Mouse (Mus musculus): ENCODE measurements around the gene Grrp1.

Grrp1 gene

DNA sequence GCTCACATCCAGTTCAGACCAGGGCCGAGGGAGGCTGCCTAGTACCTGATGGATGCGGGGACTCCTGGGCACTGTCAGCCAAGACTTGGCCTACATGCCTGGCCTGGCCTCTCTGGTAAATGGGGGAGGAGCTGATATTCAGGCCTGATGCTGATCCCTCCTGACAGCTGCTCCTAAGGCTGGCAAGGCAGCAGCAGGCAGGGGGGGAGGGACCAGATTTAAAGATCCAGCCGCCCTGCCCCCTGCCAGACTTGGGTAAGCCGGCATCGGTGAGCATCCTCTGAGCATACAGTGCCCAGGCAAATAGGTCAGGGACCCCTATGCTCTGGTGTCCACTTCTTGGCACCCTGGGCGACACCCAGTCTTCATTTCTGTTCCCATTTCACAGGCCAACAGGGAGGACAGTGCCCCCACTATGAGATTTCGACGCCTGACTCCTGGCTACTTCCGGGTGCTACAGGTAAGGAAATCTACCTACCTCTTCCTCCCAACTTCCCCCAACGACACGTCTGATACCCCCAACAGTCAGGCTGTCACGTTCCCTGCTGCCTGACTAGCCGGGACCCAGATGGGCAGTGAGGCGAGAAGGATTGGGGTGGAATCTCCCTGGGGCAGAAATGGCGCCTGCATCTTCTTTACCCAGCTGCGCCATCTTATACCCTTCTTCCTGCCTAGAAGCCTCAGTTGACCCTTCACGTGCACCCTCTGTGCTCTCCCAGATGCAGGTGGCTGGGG, 10.2 kb downstream of the Grrp1 start, which contains the start of gene E130218I03Rik:
E130218I03Rik (plus strand) TSS at position 147 of the 735 bp plus-strand sequence.
- no peak for DNase-seq

DNA sequence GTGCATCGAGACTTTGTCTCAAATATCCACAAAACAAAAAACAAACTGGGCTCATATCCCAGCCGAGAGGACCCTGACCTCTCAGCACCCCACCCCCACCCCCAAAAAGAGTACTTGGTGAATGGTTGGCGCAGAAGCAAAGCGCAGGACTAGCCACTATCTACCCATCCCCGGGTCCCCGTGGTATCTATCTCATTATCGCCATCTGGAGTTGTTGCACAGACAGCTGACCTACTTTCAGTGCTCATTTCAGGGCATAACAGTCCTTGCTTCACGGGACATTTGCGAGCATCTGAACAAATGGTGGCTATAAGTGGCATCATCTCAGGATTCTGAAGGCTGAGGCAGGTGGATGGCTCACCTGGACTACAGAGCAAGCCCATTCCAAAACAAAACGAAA, 15.2 kb downstream of the Grrp1 start:
- peak in 1 of 2 experiments; percentile 33 for DNase-seq

- DNase-seq, result peak; percentile 74 to 82
Measured at GRCm38 (mm10) chr4:134238279-134238651, 15.6 kb downstream of the Grrp1 start, which contains the start of gene Cnksr1. TSS of gene Cnksr1 (minus strand) at chr4:134238399.

GRCm38 (mm10) chr4:134237582-134238278, 16.2 kb downstream of the Grrp1 start:
- no peak for DNase-seq

GRCm38 (mm10) chr4:134234876-134235275, 19.0 kb downstream of the Grrp1 start:
- DNase-seq, result no peak

- no peak for DNase-seq
Measured at GRCm38 (mm10) chr4:134230431-134230830, 23.5 kb downstream of the Grrp1 start.

DNA sequence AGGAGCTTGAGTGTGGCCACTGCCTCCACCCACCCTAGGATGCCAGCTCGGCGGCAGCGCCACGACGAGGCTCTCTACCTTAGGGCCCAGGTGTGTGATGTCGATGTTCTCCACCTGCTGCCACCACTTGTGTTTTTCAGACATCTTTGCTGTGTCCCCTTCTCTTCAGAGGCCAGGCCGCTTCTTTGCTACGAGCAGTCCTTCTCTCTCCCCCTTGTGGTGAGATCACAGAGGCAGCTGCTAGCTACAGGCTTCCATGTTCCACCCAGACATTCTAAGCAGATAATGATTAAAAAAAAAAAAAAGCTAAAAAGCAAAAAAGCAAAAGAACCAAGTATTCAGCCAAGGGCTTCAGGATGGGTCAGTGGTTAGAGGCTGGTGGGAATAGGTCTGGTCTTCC, 26.7 kb downstream of the Grrp1 start, which contains the start of gene Catsper4:
Catsper4 (minus strand) TSS at position 190 of the 400 bp plus-strand sequence.
- no peak for DNase-seq

DNA sequence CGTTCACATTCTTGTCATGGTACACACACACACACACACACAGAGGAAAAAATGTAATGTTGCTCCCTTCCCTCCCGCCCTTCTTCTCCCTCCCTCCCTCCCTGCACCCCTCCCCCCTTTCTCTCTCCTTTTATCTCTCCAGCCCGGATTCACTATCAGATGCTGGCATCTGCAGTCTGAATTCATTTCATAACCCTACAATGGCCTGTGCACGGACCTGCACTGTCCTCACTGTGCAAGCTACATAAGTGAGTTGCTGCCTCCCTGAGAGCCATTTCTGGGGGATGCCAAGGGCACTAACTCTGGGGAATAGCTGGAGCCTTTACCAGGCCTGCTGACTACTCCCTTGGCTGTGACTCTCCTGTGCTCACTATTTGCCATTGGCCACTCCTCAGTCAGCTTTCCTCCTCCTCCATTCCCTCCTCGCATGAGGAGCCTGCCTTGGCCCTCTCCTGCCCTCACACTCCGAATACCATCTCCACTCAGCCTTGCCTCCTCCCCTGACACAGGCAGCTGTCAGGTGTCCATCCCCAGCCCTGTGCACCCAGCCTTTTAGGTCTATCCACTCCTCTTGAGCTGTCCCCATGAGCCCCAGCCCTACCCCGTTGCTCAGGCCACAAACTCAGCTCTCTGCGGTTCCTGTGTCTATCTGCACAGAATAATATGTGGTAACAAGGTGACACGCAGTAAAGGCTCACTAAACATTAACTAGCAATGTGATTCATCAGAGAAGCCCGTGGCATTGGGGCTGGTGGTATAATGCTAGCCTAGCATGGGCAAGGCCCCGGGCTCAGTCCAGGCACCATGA, 30.9 kb downstream of the Grrp1 start:
- no peak for DNase-seq

DNA sequence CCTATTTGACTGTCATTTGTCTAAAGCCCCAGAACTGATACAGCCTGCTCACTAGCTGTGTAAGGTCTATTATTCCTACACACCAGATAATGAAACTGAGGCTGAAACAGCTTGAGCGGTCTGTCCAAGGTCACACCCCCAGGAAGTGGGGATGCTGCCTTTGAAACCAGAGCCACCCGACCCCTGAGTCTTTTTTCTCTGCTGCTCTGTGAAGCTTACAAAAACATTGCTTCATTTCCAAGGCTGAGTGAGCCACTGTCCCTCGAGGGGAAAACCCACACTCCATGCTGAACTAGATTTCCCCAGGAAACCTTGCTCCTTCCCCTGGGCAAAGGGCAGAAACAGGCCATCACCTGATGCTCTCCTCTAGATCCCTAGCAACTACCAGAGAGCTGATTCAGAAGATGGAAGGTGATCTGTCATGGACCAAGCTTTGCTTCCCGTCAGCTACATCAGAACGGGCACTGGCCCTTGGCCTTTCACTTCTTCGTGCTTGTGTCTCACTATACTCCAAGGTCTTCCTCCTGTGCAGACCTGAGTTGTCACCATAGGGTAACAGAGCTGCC, 47.3 kb downstream of the Grrp1 start:
- DNase-seq, result no peak

DNA sequence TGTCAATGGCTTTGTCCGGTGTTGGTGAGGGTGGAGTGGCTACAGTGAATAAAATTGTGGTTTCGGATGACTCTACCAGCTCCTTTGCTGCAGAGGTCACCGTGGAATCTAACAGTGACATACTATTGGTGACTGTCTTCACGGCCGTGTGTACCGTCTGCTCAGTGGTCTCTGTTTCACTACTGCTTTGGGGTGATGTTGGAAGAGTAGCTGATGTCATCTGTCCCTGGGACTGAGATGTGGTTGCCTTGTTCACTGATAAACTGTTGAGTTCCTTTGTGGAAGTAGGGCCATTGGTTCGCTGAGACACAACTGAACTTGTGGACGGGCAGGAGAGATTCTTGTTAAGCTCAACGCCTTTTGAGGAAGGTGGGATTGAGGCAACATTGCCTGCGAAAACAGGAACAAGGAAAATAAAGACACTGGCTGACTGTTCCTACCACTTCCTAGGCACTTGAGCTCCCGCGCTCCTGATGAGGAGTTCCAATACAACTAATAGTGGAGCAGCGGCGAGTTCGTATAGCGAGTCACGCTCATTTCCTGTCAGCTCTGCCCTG, 50.5 kb downstream of the Grrp1 start:
- no peak for DNase-seq

DNA sequence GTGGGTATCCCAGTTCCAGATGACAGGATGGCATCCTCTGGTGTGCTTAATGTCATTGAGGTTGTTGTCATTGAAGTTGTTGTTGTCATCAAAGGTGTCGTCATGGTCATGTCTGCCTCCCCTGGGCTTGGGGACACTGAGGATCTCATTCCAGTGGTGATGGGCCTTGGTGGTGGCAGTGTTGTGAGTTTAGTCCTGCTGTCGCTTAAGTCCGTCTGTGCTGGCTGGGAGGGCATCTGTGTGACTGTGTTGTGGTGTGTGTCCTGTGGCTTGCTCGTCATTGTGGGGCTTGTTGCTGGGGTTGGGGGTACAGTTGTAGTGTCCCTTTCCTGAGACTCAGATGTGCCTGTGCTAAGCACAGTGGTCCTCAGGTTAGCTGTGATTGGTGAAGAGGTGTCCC, 51.0 kb downstream of the Grrp1 start, which contains the start of gene Gm7534:
Gm7534 (minus strand) TSS at position 101 of the 400 bp plus-strand sequence.
- no peak for DNase-seq
